Mouse (Mus musculus) forebrain, embryonic 12.5 days (tissue): ENCODE measurements around the gene Gm3604. TPM values are rescaled to one million over a fixed set of nuclear protein-coding genes. Genes with fewer than 3 reads are reported as not detected.
"Not testable (repeated sequence)": the region's sequence is repeated elsewhere in the genome, so short reads cannot be mapped to it uniquely, and the experiment has no call there.

ENCODE experiments used
- ATAC-seq: fragments of 200-750 bp; cut with Nextera tagmentation; 2 replicates; pipeline ENCODE4 v1.8.0; 2017; ENCODE audit warnings: moderate TSS enrichment; ENCODE audit not compliant: low FRiP score
- H3K27ac ChIP-seq: fragments of 300-500 bp; sonication (generic); 2 replicates; pipeline ENCODE4 v1.5.1; 2016; ENCODE audit warnings: mild to moderate bottlenecking
- H3K27me3 ChIP-seq: fragments of 300-500 bp; sonication (generic); 2 replicates; pipeline ENCODE4 v1.6.1; 2016; ENCODE audit warnings: mild to moderate bottlenecking
- H3K36me3 ChIP-seq: fragments of 300-500 bp; sonication (generic); replicated peaks from 2 replicates; pipeline ENCODE4 v1.6.1; 2016; ENCODE audit warnings: mild to moderate bottlenecking
- H3K4me1 ChIP-seq: fragments of 300-500 bp; sonication (generic); 2 replicates; pipeline ENCODE4 v1.6.1; 2016
- H3K4me2 ChIP-seq: fragments of 300-500 bp; sonication (generic); 2 replicates; pipeline ENCODE4 v1.6.1; 2016; ENCODE audit warnings: mild to moderate bottlenecking, moderate library complexity
- H3K4me3 ChIP-seq: fragments of 300-500 bp; sonication (generic); replicated peaks from 2 replicates; pipeline ENCODE4 v1.5.1; 2016; ENCODE audit warnings: mild to moderate bottlenecking
- H3K9ac ChIP-seq: fragments of 300-500 bp; sonication (generic); 2 replicates; pipeline ENCODE4 v1.6.1; 2016; ENCODE audit warnings: mild to moderate bottlenecking
- H3K9me3 ChIP-seq: fragments of 300-500 bp; sonication (generic); 2 replicates; pipeline ENCODE4 v1.6.1; 2016
- WGBS: fragments of 180-500 bp; shearing (Covaris S2); methylation state at CpG from one replicate; pipeline ENCODE4 v1.1.7; 2016; 5-methylcytosine and 5-hydroxymethylcytosine counted together
- microRNA-seq: library from miRNA; unstranded; fragments of <30 nt; microRNA quantifications from one replicate; pipeline ENCODE4, GENCODE M21; 2017
- polyA plus RNA-seq: library from polyadenylated mRNA; unstranded; fragments of >200 nt; fragmentation: Nextera tagmentation; extraction: Ambion mirVana; gene quantifications from 2 replicates; pipeline ENCODE4 v1.2.1, GENCODE M21; 2016

Gm3604 gene
- polyA plus RNA-seq: 2.2 and 2.3 TPM in 2 replicates

DNA sequence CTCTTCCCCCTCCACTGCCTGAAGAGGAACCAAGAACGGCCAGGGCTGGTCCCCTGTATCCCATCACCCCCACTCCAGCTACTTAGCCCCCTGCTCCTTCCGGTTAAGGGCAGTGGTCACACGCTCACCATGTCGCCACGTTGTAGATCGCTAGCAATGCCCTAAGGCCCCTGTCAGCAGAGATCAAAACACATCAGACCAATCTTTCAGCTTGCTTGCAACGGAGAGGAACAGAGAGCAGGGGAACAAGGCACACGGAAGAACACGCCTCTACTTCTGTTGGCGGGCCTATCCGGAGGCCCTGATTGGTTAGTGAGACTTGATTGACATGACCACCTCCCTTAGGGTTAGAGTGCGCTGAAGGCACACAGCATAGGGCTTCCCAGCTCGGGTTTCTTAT, at the start of gene Gm3604:
Gene Gm3604 (minus strand): TSS at position 226 of the 400 bp plus-strand sequence.
- WGBS: 10% methylated on average over 13 of the region's 13 CpGs
- not testable (repeated sequence) for H3K4me1 ChIP-seq, ATAC-seq, H3K27me3 ChIP-seq, H3K9me3 ChIP-seq, H3K9ac ChIP-seq, H3K27ac ChIP-seq, H3K36me3 ChIP-seq
- H3K4me3 ChIP-seq: peak within 1 kb of the TSS; percentile 37
- H3K4me2 ChIP-seq: peak within 1 kb of the TSS; percentile 42

DNA sequence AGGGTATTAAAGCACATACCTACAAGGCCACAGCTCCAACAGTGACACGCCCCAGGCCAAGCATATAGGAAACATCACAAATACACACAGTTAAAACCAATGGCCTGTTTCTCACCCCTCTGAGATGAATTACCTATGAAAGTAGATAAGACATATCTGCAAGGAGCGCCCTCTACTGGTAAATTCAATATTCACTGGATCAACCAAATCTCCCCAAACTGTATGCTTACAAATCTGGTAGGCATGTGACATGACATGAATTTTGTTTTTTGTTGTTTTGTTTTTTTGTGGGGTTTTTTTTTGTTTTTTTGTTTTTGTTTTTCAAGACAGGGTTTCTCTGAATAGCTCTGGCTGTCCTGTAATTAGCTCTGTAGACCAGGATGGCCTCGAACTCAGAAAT, 16.2 kb upstream of the Gm3604 start:
- WGBS: 61% methylated on average over 3 of the region's 3 CpGs
- H3K27ac ChIP-seq, H3K27me3 ChIP-seq, H3K9me3 ChIP-seq, H3K9ac ChIP-seq, H3K4me3 ChIP-seq, H3K4me2 ChIP-seq, ATAC-seq, H3K36me3 ChIP-seq, H3K4me1 ChIP-seq: not testable (repeated sequence)

DNA sequence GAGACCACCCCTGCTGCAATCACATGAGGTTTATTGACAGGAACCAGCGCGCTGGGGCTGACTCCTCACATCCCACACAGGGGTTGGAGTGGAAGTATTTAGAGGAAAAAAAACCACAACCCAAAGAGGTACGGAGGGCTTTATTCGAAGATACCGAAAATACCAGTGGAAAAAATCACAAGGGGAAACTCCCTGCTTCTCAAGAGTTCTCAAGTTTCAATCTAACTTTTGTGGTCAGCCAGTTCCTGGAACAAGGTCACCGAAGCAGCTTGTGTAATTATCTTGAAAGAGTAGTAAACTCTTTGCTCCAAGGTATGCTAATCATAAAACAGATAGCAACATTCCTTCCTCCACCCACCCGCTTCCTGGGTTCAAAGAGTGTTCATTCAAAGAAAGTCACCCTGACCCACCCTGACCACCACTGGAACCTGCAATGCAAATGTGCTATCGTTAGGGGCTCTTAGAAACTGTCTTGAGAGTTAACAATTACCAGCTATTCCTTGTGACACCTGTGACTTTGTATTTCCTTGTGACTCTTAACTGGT, 7.2 kb upstream of the Gm3604 start:
- 93% methylated on average over 8 of the region's 8 CpGs for WGBS
- H3K27ac ChIP-seq, H3K36me3 ChIP-seq, H3K27me3 ChIP-seq, H3K4me3 ChIP-seq, ATAC-seq, H3K9me3 ChIP-seq, H3K9ac ChIP-seq, H3K4me1 ChIP-seq, H3K4me2 ChIP-seq: not testable (repeated sequence)

DNA sequence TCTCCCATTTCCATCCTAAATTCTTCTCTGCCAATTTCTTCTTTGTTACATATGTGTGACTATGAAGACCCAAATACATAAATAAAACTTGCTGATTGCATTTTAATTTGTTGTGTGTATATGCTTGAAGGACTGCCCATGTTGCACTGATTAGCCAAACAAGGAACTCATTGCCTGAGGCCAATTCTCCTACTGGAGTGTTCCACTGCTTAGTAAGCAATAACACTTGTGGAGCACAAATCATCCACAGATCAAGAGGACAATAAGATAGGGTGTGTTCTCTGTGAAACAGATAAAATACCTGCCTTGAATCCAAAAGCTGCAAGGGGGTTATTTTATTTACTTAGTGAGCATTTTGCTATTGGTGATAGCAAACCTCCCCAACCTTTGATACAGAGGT, 51.2 kb downstream of the Gm3604 start:
- H3K9ac ChIP-seq: no peak overlapping the region
- no peak overlapping the region for H3K4me2 ChIP-seq
- H3K9me3 ChIP-seq: peaks cover 30% of the 10 kb centered on the region
- H3K27me3 ChIP-seq: no peaks in the 10 kb centered on the region
- no peaks in the 10 kb centered on the region for H3K4me1 ChIP-seq
- ATAC-seq: no peak
- no peak overlapping the region for H3K27ac ChIP-seq
- H3K4me3 ChIP-seq: no peak overlapping the region
- no peaks in the 10 kb centered on the region for H3K36me3 ChIP-seq

DNA sequence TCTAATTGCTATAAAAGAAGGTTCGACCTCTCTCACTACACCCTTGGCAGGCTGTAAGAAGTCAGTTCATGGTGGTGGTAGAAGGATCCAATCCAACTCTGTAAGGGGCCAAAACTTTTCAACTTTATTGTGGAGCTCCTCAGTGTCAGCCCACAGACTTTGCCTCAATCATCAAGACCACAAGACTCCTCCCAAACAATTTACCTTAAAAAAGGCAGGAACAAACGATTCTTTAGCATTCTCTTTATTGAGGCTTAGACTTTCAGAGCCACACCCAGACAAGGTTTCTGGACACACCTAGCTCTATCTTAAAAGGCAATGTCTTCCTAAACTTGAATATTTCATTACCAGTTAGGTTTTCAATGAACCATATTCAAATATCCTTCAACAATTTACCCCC, 51.6 kb downstream of the Gm3604 start:
- Histone ChIP-seq H3K4me3 (no peak overlapping the region), H3K9me3 (peaks cover 30% of the 10 kb centered on the region), H3K27ac (no peak overlapping the region), H3K36me3 (no peaks in the 10 kb centered on the region), H3K9ac (no peak overlapping the region), H3K4me2 (no peak overlapping the region), H3K27me3 (no peaks in the 10 kb centered on the region), H3K4me1 (no peaks in the 10 kb centered on the region)
- WGBS: 81% methylated on average over 2 of the region's 2 CpGs
- no peak for ATAC-seq

Small RNA genes within 50 kb of the gene (microRNA-seq; reads per million reads assigned to microRNA genes)
- gene Gm25933: not detected

Other genes with a start within 250 kb of the Gm3604 start
- gene Gm49359, start 83.7 kb upstream of the Gm3604 start, polyA plus RNA-seq: 11.2 and 14.5 TPM in 2 replicates
- gene Zfp935, start 175.3 kb upstream of the Gm3604 start, polyA plus RNA-seq: 0.76 TPM in 1 of 2 replicates, not detected in the other
- 18.2 and 19.1 TPM in 2 replicates for gene Zfp934, start 188.0 kb upstream of the Gm3604 start, polyA plus RNA-seq
- gene 6720489N17Rik, start 241.0 kb upstream of the Gm3604 start, polyA plus RNA-seq: 13.1 and 14.5 TPM in 2 replicates